Mouse (Mus musculus) lung, adult 18-20 months (tissue): ENCODE data around the gene D17Wsu92e.

ENCODE experiments used
- DNase-seq, 2 experiments: peaks; one replicate each; pipeline ENCODE4 v3.0.0; 2022; ENCODE audit warnings: mixed read lengths in 2 of 2

Gene D17Wsu92e

GRCm38 (mm10) chr17:27790015-27790414 is 30.4 kb downstream of the D17Wsu92e start:
- no peak for DNase-seq

- DNase-seq, result no peak
These were observed 31.8 kb downstream of the D17Wsu92e start for GRCm38 (mm10) chr17:27788456-27789172.

GRCm38 (mm10) chr17:27783567-27783966 is 36.9 kb downstream of the D17Wsu92e start:
- no peak for DNase-seq

GRCm38 (mm10) chr17:27781059-27781687 is 39.3 kb downstream of the D17Wsu92e start:
- no peak for DNase-seq

- DNase-seq, result no peak
These were observed 40.7 kb downstream of the D17Wsu92e start for GRCm38 (mm10) chr17:27779755-27780154.

- DNase-seq, result peak in 1 of 2 experiments; percentile 43
These were observed 41.6 kb downstream of the D17Wsu92e start for GRCm38 (mm10) chr17:27778671-27779355.

GRCm38 (mm10) chr17:27777823-27778222 is 42.6 kb downstream of the D17Wsu92e start:
- peak; percentile 50 to 75 for DNase-seq

GRCm38 (mm10) chr17:27774198-27774597 is 46.2 kb downstream of the D17Wsu92e start:
- no peak for DNase-seq

GRCm38 (mm10) chr17:27771616-27772015 is 48.8 kb downstream of the D17Wsu92e start:
- no peak for DNase-seq

GRCm38 (mm10) chr17:27768817-27769542 is 51.5 kb downstream of the D17Wsu92e start:
- DNase-seq, result peak; percentile 43 to 64

- DNase-seq, result no peak
These were observed 52.9 kb downstream of the D17Wsu92e start for GRCm38 (mm10) chr17:27767543-27767942.

GRCm38 (mm10) chr17:27767120-27767519 is 53.3 kb downstream of the D17Wsu92e start:
- DNase-seq, result no peak

- no peak for DNase-seq
These were observed 55.4 kb downstream of the D17Wsu92e start for GRCm38 (mm10) chr17:27765066-27765465.

GRCm38 (mm10) chr17:27764453-27764852 is 56.0 kb downstream of the D17Wsu92e start:
- no peak for DNase-seq

- DNase-seq, result no peak
These were observed 57.6 kb downstream of the D17Wsu92e start for GRCm38 (mm10) chr17:27762884-27763283.

- peak; percentile 38 to 65 for DNase-seq
These were observed 58.7 kb downstream of the D17Wsu92e start for GRCm38 (mm10) chr17:27761639-27762336.

- peak; percentile 41 to 77 for DNase-seq
These were observed 60.3 kb downstream of the D17Wsu92e start for GRCm38 (mm10) chr17:27760169-27760568.

GRCm38 (mm10) chr17:27751314-27752202 is 68.9 kb downstream of the D17Wsu92e start:
- DNase-seq, result peak; percentile 7 to 23

- no peak for DNase-seq
These were observed 70.0 kb downstream of the D17Wsu92e start for GRCm38 (mm10) chr17:27750451-27750942.

- no peak for DNase-seq
These were observed 72.3 kb downstream of the D17Wsu92e start for GRCm38 (mm10) chr17:27748123-27748522.

- no peak for DNase-seq
These were observed 74.0 kb downstream of the D17Wsu92e start for GRCm38 (mm10) chr17:27746446-27746845.
